Mouse (Mus musculus): ENCODE measurements at regions not wholly inside any gene's neighbourhood (a gene's known extent, or its start where the extent isn't known, plus 50 kb on each side); places are given as distances from the start of the nearest gene placed in this dataset.

GRCm38 (mm10) chr2:11005806-11006205 is 166.1 kb upstream of the Prkcq start:
- TF ChIP-seq CTCF (IDR thresholded peaks at IDR 0.05; ENCODE audit: low read depth, low read length): no peak
- TF ChIP-seq EP300 (IDR thresholded peaks at IDR 0.05; ENCODE audit: insufficient read depth, low read depth, low read length): no peak
- TF ChIP-seq POLR2A (IDR thresholded peaks at IDR 0.05; ENCODE audit: insufficient read depth, low read length): no peak
